10 mouse cellular contexts compared by ENCODE assay signal in the genomic region with DNA sequence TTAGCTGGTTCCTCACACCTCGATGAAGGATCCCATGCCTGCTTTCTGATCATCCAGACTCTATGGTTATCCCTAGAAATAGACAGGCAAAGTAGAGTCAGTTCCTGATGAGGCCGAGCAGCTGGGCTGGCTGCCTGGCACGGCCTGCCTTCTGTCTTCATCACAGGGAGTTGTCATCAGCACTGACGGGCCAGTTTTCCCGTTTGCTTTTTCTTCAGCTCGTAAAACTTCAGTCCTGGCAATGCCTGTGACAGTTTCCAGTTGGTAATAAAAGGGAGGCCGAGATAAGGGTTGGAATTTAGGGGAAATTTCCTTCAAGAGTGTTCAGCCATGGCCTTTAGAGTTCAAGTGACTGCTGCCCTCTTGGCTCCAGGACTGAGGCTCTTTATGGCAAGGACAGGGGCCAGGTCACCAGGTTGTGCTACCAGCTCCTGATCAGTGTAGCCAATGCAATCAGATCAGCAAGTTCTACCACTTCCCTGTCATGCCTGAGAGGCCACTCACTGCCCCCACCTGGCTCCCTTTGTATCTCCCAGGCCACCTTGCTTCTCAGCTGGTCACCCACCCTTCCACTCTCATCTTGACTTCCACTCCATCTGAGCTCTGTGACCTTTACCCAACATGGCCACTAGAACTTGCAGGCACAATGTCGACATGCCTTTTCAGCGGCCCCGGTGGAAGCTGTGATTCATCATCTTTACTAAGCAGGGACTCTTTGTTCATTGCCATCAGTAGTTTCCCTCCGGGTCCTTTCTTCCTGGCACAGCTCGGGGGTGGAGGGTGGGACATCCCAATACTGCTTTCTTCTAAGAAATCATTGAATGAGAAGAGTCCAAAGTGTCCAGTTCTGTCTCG. TPM values are rescaled to one million over a fixed set of nuclear protein-coding genes. Genes with fewer than 3 reads are reported as not detected.
A peak's percentile ranks its signal among the peaks of the same experiment; 100 is the strongest.
DNase-seq lines count a peak whose midpoint lies in the region; ATAC-seq lines count a peak whose summit lies in the region.
"Had no signal": no experiment of that assay in that cellular context is flagged by ENCODE, and none has a peak within 500 bp of the region (broad histone marks: within the 10 kb centered on the region; RNA-seq: fewer than 3 reads in every experiment).

No protein-coding gene starts in this region.

- no peaks in the 10 kb centered on the region for H3K36me3 ChIP-seq in lung, embryonic 16.5 days (ENCODE audit: control insufficient read depth, insufficient read depth, low read length)
- H3K36me3 ChIP-seq: forebrain, embryonic 15.5 days had no signal

- DNase-seq in embryo, embryonic 10 days (ENCODE audit: low spot score): peak; percentile 30
- DNase-seq in embryo, embryonic 10.5 days (ENCODE audit: low spot score): no peak
- DNase-seq in heart, postnatal 4 days: peak; percentile 68
- no peak for DNase-seq in cerebellum, adult 9-11 months
- DNase-seq in testis, postnatal 10 days (ENCODE audit: low spot score): no peak

- no peaks in the 10 kb centered on the region for H3K27me3 ChIP-seq in lung, embryonic 16.5 days (ENCODE audit: control insufficient read depth, insufficient read depth, low read depth, low read length)
- H3K27me3 ChIP-seq: forebrain, embryonic 15.5 days had no signal

- peaks cover 6% of the 10 kb centered on the region for H3K4me1 ChIP-seq in brown adipose tissue, adult 24 weeks (ENCODE audit: control insufficient read depth, insufficient read depth, insufficient read length, low read length)
- H3K4me1 ChIP-seq in lung, embryonic 16.5 days (replicated peaks; ENCODE audit: control insufficient read depth, insufficient read depth, low read length): peaks cover 8% of the 10 kb centered on the region
- H3K4me1 ChIP-seq: forebrain, embryonic 15.5 days had no signal

- no peaks in the 10 kb centered on the region for H3K9me3 ChIP-seq in lung, embryonic 16.5 days (ENCODE audit: control insufficient read depth, low read length)
- H3K9me3 ChIP-seq: forebrain, embryonic 15.5 days had no signal

- H3K4me2 ChIP-seq in lung, embryonic 16.5 days (ENCODE audit: low read depth, low read length): no peak overlapping the region
- H3K4me2 ChIP-seq: forebrain, embryonic 15.5 days had no signal

- WGBS in lung, embryonic 16.5 days: 48% methylated on average over 13 of the region's 13 CpGs

- no peak overlapping the region for H3K9ac ChIP-seq in lung, embryonic 16.5 days (ENCODE audit: low read length)
- H3K9ac ChIP-seq: forebrain, embryonic 15.5 days had no signal

- ATAC-seq in lung, embryonic 16.5 days (ENCODE audit: low read depth): peak; percentile 80
- ATAC-seq in megakaryocyte, adult 5-6 weeks (ENCODE audit: poor library complexity, severe bottlenecking): no peak
- ATAC-seq: forebrain, embryonic 15.5 days had no signal

- H3K27ac ChIP-seq in brown adipose tissue, adult 24 weeks (replicated peaks; ENCODE audit: low read depth, low read length): peak overlapping the region; percentile 24; the same call in 1 of the 2 replicates
- peak overlapping the region; percentile 67 for H3K27ac ChIP-seq in lung, embryonic 16.5 days (ENCODE audit: low read length)
- H3K27ac ChIP-seq: forebrain, embryonic 15.5 days; left cerebral cortex, adult 2 months had no signal

- H3K4me3 ChIP-seq in brown adipose tissue, adult 24 weeks (ENCODE audit: insufficient read depth, low read depth, low read length): no peak overlapping the region
- no peak overlapping the region for H3K4me3 ChIP-seq in lung, embryonic 16.5 days (ENCODE audit: low read length)
- H3K4me3 ChIP-seq: forebrain, embryonic 15.5 days; left cerebral cortex, adult 2 months had no signal

RNA-seq across cellular contexts. Expression of gene Abca4, which starts 20.5 kb away (rescaled TPM):
- 0.50 TPM in 1 of 2 replicates, not detected in the other for polyA plus RNA-seq in brown adipose tissue, adult 24 weeks (2012; ENCODE audit: insufficient read depth, insufficient read length, missing spikeins)
- 1 to 10 TPM; 7.8 to 8.7 TPM for total RNA-seq in heart, postnatal 4 days (2021)
- 0.90 and 1.5 TPM in 2 replicates for polyA plus RNA-seq in lung, embryonic 16.5 days (2015; fragmentation: Nextera tagmentation; extraction: Ambion mirVana)
- total RNA-seq in megakaryocyte, adult 5-6 weeks (2015): 0.91 and 1.4 TPM in 2 replicates
- 0.57 and 0.92 TPM in 2 replicates for total RNA-seq in megakaryocyte, adult 5-6 weeks (2017)

Comparison
In these comparisons a context has a peak if more than half of its experiments do, and no peak if none do; other contexts are left out.
1. DNase-seq: peak in embryo, embryonic 10 days (single experiment) and heart, postnatal 4 days (single experiment); none in embryo, embryonic 10.5 days (single experiment), cerebellum, adult 9-11 months (single experiment) and testis, postnatal 10 days (single experiment).